Mouse (Mus musculus) MEL (cell line): Measurements from ENCODE around the gene A730061H03Rik. TPM values are rescaled to one million over a fixed set of nuclear protein-coding genes. Genes with fewer than 3 reads are reported as not detected.

Experiments used
- DNase-seq: peaks from one replicate; pipeline ENCODE4 v3.0.0; 2011; ENCODE audit warnings: low read depth, low spot score
- H3K27ac ChIP-seq: 2 replicates; pipeline ENCODE4 v1.5.1; 2012; ENCODE audit warnings: low read depth, mild to moderate bottlenecking, control low read depth, low read length, moderate library complexity; ENCODE audit not compliant: control insufficient read depth
- H3K27me3 ChIP-seq, 2 experiments: fragments of 150-350 bp in 1 of 2; sonication (generic) in 1 of 2; 2 replicates each; pipeline ENCODE4 v1.6.1; 2012; ENCODE audit warnings: low read length in 2 of 2, mild to moderate bottlenecking in 2 of 2, improper control_type of control experiment in 1 of 2, moderate library complexity in 1 of 2; ENCODE audit not compliant: insufficient read depth in 2 of 2, control insufficient read depth in 1 of 2
- H3K36me3 ChIP-seq, 2 experiments: 2 replicates each; pipeline ENCODE4 v1.6.1; 2012 to 2014; ENCODE audit warnings: low read length in 2 of 2, improper control_type of control experiment in 1 of 2, inconsistent platforms in 1 of 2, mild to moderate bottlenecking in 1 of 2; ENCODE audit not compliant: insufficient read depth in 2 of 2, control insufficient read depth in 1 of 2
- H3K4me1 ChIP-seq, 2 experiments: fragments of 150-350 bp in 1 of 2; sonication (generic) in 1 of 2; 2 replicates each; pipeline ENCODE4 v1.6.1; 2012; ENCODE audit warnings: low read length in 2 of 2, improper control_type of control experiment in 1 of 2, mild to moderate bottlenecking in 1 of 2; ENCODE audit not compliant: insufficient read depth in 2 of 2, control insufficient read depth in 1 of 2
- H3K4me3 ChIP-seq, 2 experiments: fragments of 150-350 bp in 1 of 2; sonication (generic) in 1 of 2; 2 replicates each; pipeline ENCODE4 v1.5.1; 2012; ENCODE audit warnings: low read depth in 2 of 2, low read length in 2 of 2, mild to moderate bottlenecking in 2 of 2, moderate library complexity in 2 of 2, control low read depth in 1 of 2, improper control_type of control experiment in 1 of 2; ENCODE audit not compliant: control insufficient read depth in 1 of 2, insufficient read depth in 1 of 2
- H3K79me2 ChIP-seq: 2 replicates; pipeline ENCODE4 v1.6.1; 2012; ENCODE audit warnings: mild to moderate bottlenecking, low read length, moderate library complexity; ENCODE audit not compliant: control insufficient read depth, poor library complexity, insufficient read depth
- H3K9ac ChIP-seq: 2 replicates; pipeline ENCODE4 v1.6.1; 2012; ENCODE audit warnings: low read depth, mild to moderate bottlenecking, control low read depth, low read length, moderate library complexity; ENCODE audit not compliant: control insufficient read depth, poor library complexity, severe bottlenecking
- H3K9me3 ChIP-seq: fragments of 150-350 bp; sonication (generic); replicated peaks from 2 replicates; pipeline ENCODE4 v1.6.1; 2012; ENCODE audit warnings: mild to moderate bottlenecking, low read length, improper control_type of control experiment, moderate library complexity; ENCODE audit not compliant: insufficient read depth
- BHLHE40 ChIP-seq: IDR thresholded peaks from 2 replicates; pipeline ENCODE4 v1.6.1; 2012; ENCODE audit warnings: low read depth, mild to moderate bottlenecking, inconsistent platforms, low read length, improper control_type of control experiment, borderline replicate concordance
- CHD1 ChIP-seq: IDR thresholded peaks from 2 replicates; pipeline ENCODE4 v1.6.1; 2012; ENCODE audit warnings: low read depth, mild to moderate bottlenecking, inconsistent platforms, low read length, improper control_type of control experiment
- CHD2 ChIP-seq: IDR thresholded peaks from 2 replicates; pipeline ENCODE4 v1.6.1; 2011; ENCODE audit warnings: low read length, improper control_type of control experiment
- E2F4 ChIP-seq: IDR thresholded peaks from 2 replicates; pipeline ENCODE4 v1.6.1; 2011; ENCODE audit warnings: low read depth, low read length, improper control_type of control experiment, borderline replicate concordance
- ELF1 ChIP-seq: IDR thresholded peaks from 2 replicates; pipeline ENCODE4 v1.6.1; 2014; ENCODE audit warnings: low read depth, mild to moderate bottlenecking, inconsistent platforms, low read length, improper control_type of control experiment, moderate library complexity
- EP300 ChIP-seq, 2 experiments: IDR thresholded peaks; 2 replicates each; pipeline ENCODE4 v1.6.1; 2011; ENCODE audit warnings: improper control_type of control experiment in 2 of 2, low read length in 2 of 2, low read depth in 1 of 2, mild to moderate bottlenecking in 1 of 2
- GABPA ChIP-seq: IDR thresholded peaks from 2 replicates; pipeline ENCODE4 v1.6.1; 2012; ENCODE audit warnings: low read depth, mild to moderate bottlenecking, inconsistent platforms, low read length, improper control_type of control experiment, moderate library complexity
- GATA1 ChIP-seq: IDR thresholded peaks from 2 replicates; pipeline ENCODE4 v1.6.1; 2011; ENCODE audit warnings: low read depth, low read length, improper control_type of control experiment
- MAX ChIP-seq: IDR thresholded peaks from 2 replicates; pipeline ENCODE4 v1.6.1; 2011; ENCODE audit warnings: low read length, improper control_type of control experiment
- MAZ ChIP-seq: IDR thresholded peaks from 2 replicates; pipeline ENCODE4 v1.6.1; 2012; ENCODE audit warnings: low read depth, mild to moderate bottlenecking, inconsistent platforms, low read length, improper control_type of control experiment
- MEF2A ChIP-seq: IDR thresholded peaks from 2 replicates; pipeline ENCODE4 v1.6.1; 2014; ENCODE audit warnings: low read depth, mild to moderate bottlenecking, inconsistent platforms, low read length, improper control_type of control experiment; ENCODE audit not compliant: poor library complexity, insufficient replicate concordance, severe bottlenecking; ENCODE audit errors: extremely low read depth
- MXI1 ChIP-seq: IDR thresholded peaks from 2 replicates; pipeline ENCODE4 v1.6.1; 2011; ENCODE audit warnings: mild to moderate bottlenecking, low read depth, low read length, improper control_type of control experiment
- MYB ChIP-seq: IDR thresholded peaks from 2 replicates; pipeline ENCODE4 v1.6.1; 2011; ENCODE audit warnings: mild to moderate bottlenecking, low read depth, low read length, improper control_type of control experiment
- MYC ChIP-seq: IDR thresholded peaks from 2 replicates; pipeline ENCODE4 v1.6.1; 2011; ENCODE audit warnings: low read depth, mild to moderate bottlenecking, low read length, improper control_type of control experiment, moderate library complexity
- NRF1 ChIP-seq: IDR thresholded peaks from 2 replicates; pipeline ENCODE4 v1.6.1; 2014; ENCODE audit warnings: low read depth, mild to moderate bottlenecking, inconsistent platforms, low read length, improper control_type of control experiment, moderate library complexity; ENCODE audit not compliant: poor library complexity, insufficient read depth, severe bottlenecking
- POLR2A ChIP-seq, 2 experiments: IDR thresholded peaks; 2 replicates each; pipeline ENCODE4 v1.6.1; 2011 to 2012; ENCODE audit warnings: low read length in 2 of 2, mild to moderate bottlenecking in 2 of 2, control low read depth in 1 of 2, improper control_type of control experiment in 1 of 2, low read depth in 1 of 2, moderate library complexity in 1 of 2; ENCODE audit not compliant: control insufficient read depth in 1 of 2, insufficient read depth in 1 of 2, poor library complexity in 1 of 2
- POLR2AphosphoS2 ChIP-seq: IDR thresholded peaks from 2 replicates; pipeline ENCODE4 v1.6.1; 2011; ENCODE audit warnings: low read length, improper control_type of control experiment
- POLR2AphosphoS5 ChIP-seq: IDR thresholded peaks from 2 replicates; pipeline ENCODE4 v1.6.1; 2012; ENCODE audit warnings: low read depth, borderline replicate concordance, mild to moderate bottlenecking, inconsistent platforms, low read length, moderate library complexity, mixed read lengths
- RAD21 ChIP-seq: IDR thresholded peaks from 2 replicates; pipeline ENCODE4 v1.6.1; 2011; ENCODE audit warnings: mild to moderate bottlenecking, low read depth, low read length, improper control_type of control experiment
- TBP ChIP-seq: IDR thresholded peaks from 2 replicates; pipeline ENCODE4 v1.8.0; 2011; ENCODE audit warnings: low read depth, low read length, improper control_type of control experiment
- TCF12 ChIP-seq: IDR thresholded peaks from 2 replicates; pipeline ENCODE4 v1.6.1; 2014; ENCODE audit warnings: low read depth, mild to moderate bottlenecking, inconsistent platforms, low read length, improper control_type of control experiment, moderate library complexity
- UBTF ChIP-seq: IDR thresholded peaks from 2 replicates; pipeline ENCODE4 v1.6.1; 2012; ENCODE audit warnings: low read depth, mild to moderate bottlenecking, inconsistent platforms, low read length, improper control_type of control experiment, moderate library complexity, borderline replicate concordance; ENCODE audit not compliant: insufficient read depth
- USF2 ChIP-seq, 2 experiments: IDR thresholded peaks; 2 replicates each; pipeline ENCODE4 v1.6.1; 2011 to 2012; ENCODE audit warnings: improper control_type of control experiment in 2 of 2, low read length in 2 of 2, borderline replicate concordance in 1 of 2, inconsistent platforms in 1 of 2, low read depth in 1 of 2, mild to moderate bottlenecking in 1 of 2; ENCODE audit not compliant: insufficient read depth in 1 of 2
- ZC3H11A ChIP-seq: IDR thresholded peaks from 2 replicates; pipeline ENCODE4 v1.6.1; 2012; ENCODE audit warnings: low read depth, mild to moderate bottlenecking, inconsistent platforms, low read length, improper control_type of control experiment
- ZMIZ1 ChIP-seq: IDR thresholded peaks from 2 replicates; pipeline ENCODE4 v1.6.1; 2012; ENCODE audit warnings: low read depth, mild to moderate bottlenecking, inconsistent platforms, low read length, improper control_type of control experiment, moderate library complexity
- ZNF384 ChIP-seq: IDR thresholded peaks from 2 replicates; pipeline ENCODE4 v1.6.1; 2012; ENCODE audit warnings: low read depth, mild to moderate bottlenecking, inconsistent platforms, low read length, improper control_type of control experiment
- polyA plus RNA-seq, 2 experiments: library from polyadenylated mRNA; stranded (reverse) in 1 of 2; unstranded in 1 of 2; fragments of >175 nt in 1 of 2; fragments of >200 nt in 1 of 2; gene quantifications; 2 replicates each; pipeline versions ENCODE4 v1.2.1 to v1.2.4; 2012; ENCODE audit warnings: low replicate concordance in 2 of 2, low read depth in 1 of 2; ENCODE audit not compliant: insufficient read length in 2 of 2, insufficient read depth in 1 of 2, missing spikeins in 1 of 2
- total RNA-seq: library from RNA; depleted of rRNA; stranded (reverse); fragments of 300-350 nt; gene quantifications from 2 replicates; pipeline ENCODE4 v1.2.3, GENCODE M21; 2012

A730061H03Rik gene
- total and polyA plus RNA-seq, 3 experiments, result 0.73 to 0.86 TPM; not detected in 1

DNA sequence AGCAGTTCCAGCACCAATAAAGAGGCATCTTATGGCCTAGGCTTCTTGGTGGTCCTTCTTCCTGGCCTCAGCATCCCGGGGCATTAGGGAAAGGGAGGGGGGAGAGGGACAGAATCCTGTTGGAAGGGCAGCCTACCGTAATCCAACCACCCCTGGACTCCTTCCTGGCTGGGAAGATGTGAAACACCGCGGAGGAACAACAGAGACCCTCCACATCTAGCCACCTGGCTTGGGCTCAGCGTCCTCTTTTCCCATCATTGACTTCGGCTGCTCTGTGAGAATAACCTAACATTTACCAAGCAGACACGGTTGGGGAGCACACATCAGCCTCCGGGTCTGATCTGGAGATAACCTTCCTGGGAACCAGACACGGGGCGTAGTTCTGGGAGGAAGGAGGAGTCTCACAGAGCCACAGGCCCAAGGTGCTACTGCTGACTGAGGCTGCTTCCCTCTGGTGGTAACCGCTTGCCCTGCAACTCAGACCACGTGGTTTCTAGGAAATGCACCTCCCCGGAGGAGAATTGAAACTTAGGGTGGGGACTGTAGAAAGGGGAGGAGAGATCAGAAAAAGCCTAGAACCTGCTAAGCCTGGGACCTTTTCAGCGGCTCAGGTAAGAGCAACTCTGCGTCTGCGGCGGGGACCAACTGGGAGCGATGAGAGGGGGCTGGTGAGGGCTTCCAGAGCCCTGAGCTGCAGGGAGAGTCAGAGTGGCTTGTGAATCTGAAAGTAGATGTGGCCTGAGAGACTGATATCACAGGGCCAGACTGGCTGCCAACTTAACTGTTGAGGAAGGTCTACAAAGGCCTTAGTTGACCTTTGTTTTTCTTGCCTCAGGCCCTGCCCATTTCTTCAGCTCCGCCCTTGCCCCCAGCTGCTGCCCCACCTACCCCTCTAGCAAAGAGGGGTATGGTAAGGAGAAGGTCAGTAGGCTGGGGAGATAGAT, 43.7 kb upstream of the A730061H03Rik start (continued):
- TF ChIP-seq NRF1 (no peak), E2F4 (no peak), MAX (peak; percentile 100), EP300 (IDR thresholded peaks at IDR 0.05; ENCODE audit: low read depth in 1 of 2, low read length in 2 of 2) (peak in 1 of 2 experiments; percentile 37; a peak in 2 of 4 replicates), GABPA (no peak), MEF2A (no peak), TCF12 (no peak), ELF1 (peak; percentile 82), MXI1 (peak; percentile 98), BHLHE40 (0 out of 2 replicates have a peak, but pooled peaks have one; percentile 8), ZMIZ1 (peak; percentile 74; the same call in 1 of the 2 replicates), MAZ (peak; percentile 67; the same call in 1 of the 2 replicates), RAD21 (peak; percentile 54)

DNA sequence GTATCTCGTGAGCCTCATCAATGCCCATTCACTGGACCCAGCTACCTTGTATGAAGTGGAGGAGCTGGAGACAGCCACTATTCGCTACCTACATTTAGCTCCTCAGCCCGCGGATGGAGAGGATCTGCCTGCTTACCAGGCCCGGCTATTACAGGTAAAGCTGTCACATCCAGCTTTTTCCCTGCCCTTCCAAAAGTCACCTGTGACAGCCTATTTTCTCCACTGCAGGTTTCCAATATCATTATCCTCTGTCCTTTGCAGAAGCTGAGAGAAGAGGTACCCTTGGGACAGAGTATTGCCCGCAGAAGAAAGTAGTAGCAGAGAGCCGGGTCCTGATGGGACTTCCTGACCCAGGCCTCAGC, 43.0 kb upstream of the A730061H03Rik start, which contains the start of gene Irf9:
Irf9 (plus strand) TSS at position 301 of the 362 bp plus-strand sequence.
- peaks cover 3 to 7% of the 10 kb centered on the region in 2 experiments; a peak in 2 of 4 replicates for H3K4me1 ChIP-seq

More for the DNA sequence above, 43.0 kb upstream of the A730061H03Rik start, which contains the start of gene Irf9:
- H3K79me2 ChIP-seq, result no peaks in the 10 kb centered on the region
- H3K27me3 ChIP-seq, result no peaks in the 10 kb centered on the region
- H3K4me3 ChIP-seq, result peak within 1 kb of the TSS; percentile 54 to 84
- H3K27ac ChIP-seq, result peak within 1 kb of the TSS; percentile 73
- peak within 1 kb of the TSS; percentile 65 for H3K9ac ChIP-seq
- no peak for DNase-seq
- peaks cover 0 to 12% of the 10 kb centered on the region in 2 experiments; a peak in 3 of 4 replicates for H3K36me3 ChIP-seq
- TF ChIP-seq ZC3H11A (no peak), CHD2 (no peak), POLR2AphosphoS2 (no peak), MYC (no peak), MYB (no peak), TBP (no peak), UBTF (no peak), USF2 (IDR thresholded peaks at IDR 0.05; ENCODE audit: borderline replicate concordance in 1 of 2, insufficient read depth in 1 of 2, low read depth in 1 of 2, low read length in 2 of 2) (no peak), POLR2AphosphoS5 (no peak), TCF12 (no peak), GATA1 (no peak), CHD1 (no peak), ELF1 (no peak), ZNF384 (no peak), POLR2A (IDR thresholded peaks at IDR 0.05; ENCODE audit: control insufficient read depth in 1 of 2, insufficient read depth in 1 of 2, low read depth in 1 of 2, low read length in 2 of 2, poor library complexity in 1 of 2) (no peak)
- H3K9me3 ChIP-seq, result no peaks in the 10 kb centered on the region
